ENCODE assay signal across 10 mouse cellular contexts in genomic region chr8:122459218-122459900, GRCm38 (mm10). TPM values are rescaled to one million over a fixed set of nuclear protein-coding genes. Genes with fewer than 3 reads are reported as not detected.
DNase-seq lines count a peak whose midpoint lies in the region; ATAC-seq and TF ChIP-seq lines count a peak whose summit lies in the region.
"Had no signal": no experiment of that assay in that cellular context is flagged by ENCODE, and none has a peak within 500 bp of the region (broad histone marks: within the 10 kb centered on the region; RNA-seq: fewer than 3 reads in every experiment).

No protein-coding gene starts in this region.

- WGBS in hindbrain, postnatal 0 days: 43% methylated on average over 5 of the region's 6 CpGs
- 57% methylated on average over 6 of the region's 6 CpGs for WGBS in hindbrain, embryonic 12.5 days
- 49% methylated on average over 6 of the region's 6 CpGs for WGBS in spleen, adult 2 months
- WGBS in embryonic facial prominence, embryonic 13.5 days: 61% methylated on average over 6 of the region's 6 CpGs

- H3K27me3 ChIP-seq in hindbrain, postnatal 0 days (ENCODE audit: insufficient read depth, low read length): peaks cover 7% of the 10 kb centered on the region
- peaks cover 91% of the 10 kb centered on the region for H3K27me3 ChIP-seq in hindbrain, embryonic 12.5 days
- no peaks in the 10 kb centered on the region for H3K27me3 ChIP-seq in spleen, adult 2 months (ENCODE audit: control insufficient read depth, insufficient read depth, low read length)
- H3K27me3 ChIP-seq in embryonic facial prominence, embryonic 13.5 days: peaks cover 70% of the 10 kb centered on the region

- intact Hi-C loops in gastrocnemius, postnatal 36 days (cut with DNase I): no loop called here

- H3K27ac ChIP-seq in hindbrain, postnatal 0 days: no peak overlapping the region
- no peak overlapping the region for H3K27ac ChIP-seq in hindbrain, embryonic 12.5 days
- H3K27ac ChIP-seq in spleen, adult 2 months (ENCODE audit: insufficient read depth, low read length): no peak overlapping the region
- H3K27ac ChIP-seq in embryonic facial prominence, embryonic 13.5 days: no peak overlapping the region
- H3K27ac ChIP-seq: kidney, embryonic 15.5 days had no signal

- no peak overlapping the region for H3K9ac ChIP-seq in hindbrain, postnatal 0 days (replicated peaks; ENCODE audit: low read length)
- H3K9ac ChIP-seq in hindbrain, embryonic 12.5 days: no peak overlapping the region
- H3K9ac ChIP-seq in embryonic facial prominence, embryonic 13.5 days: no peak overlapping the region

- TF ChIP-seq POLR2A in spleen, adult 2 months (IDR thresholded peaks at IDR 0.05; ENCODE audit: low read depth, low read length): no peak

- no peak overlapping the region for H3K4me3 ChIP-seq in hindbrain, postnatal 0 days (ENCODE audit: low read length)
- H3K4me3 ChIP-seq in hindbrain, embryonic 12.5 days: no peak overlapping the region
- H3K4me3 ChIP-seq in spleen, adult 2 months (ENCODE audit: extremely low read depth, insufficient read depth, insufficient read length): no peak overlapping the region
- no peak overlapping the region for H3K4me3 ChIP-seq in embryonic facial prominence, embryonic 13.5 days

- DNase-seq in hindbrain, postnatal 0 days (ENCODE audit: low spot score): no peak
- peak in 1 of 2 experiments; percentile 43 for DNase-seq in spleen, adult 2 months (ENCODE audit: low read depth in 1 of 2, low spot score in 2 of 2)
- no peak for DNase-seq in spleen, postnatal 36 days (ENCODE audit: low spot score in 2 of 2)
- peak; percentile 92 for DNase-seq in thymus, postnatal 4 days
- no peak for DNase-seq in gastrocnemius, postnatal 36 days
- DNase-seq in adrenal gland, adult 2 months: no peak
- DNase-seq: right cerebral cortex, postnatal 14 days had no signal

- H3K4me1 ChIP-seq in hindbrain, postnatal 0 days (ENCODE audit: insufficient read depth, low read length): no peaks in the 10 kb centered on the region
- peaks cover 15% of the 10 kb centered on the region for H3K4me1 ChIP-seq in hindbrain, embryonic 12.5 days
- peaks cover 23% of the 10 kb centered on the region for H3K4me1 ChIP-seq in spleen, adult 2 months (ENCODE audit: control insufficient read depth, insufficient read depth, insufficient read length)
- H3K4me1 ChIP-seq in embryonic facial prominence, embryonic 13.5 days: peaks cover 27% of the 10 kb centered on the region

- H3K9me3 ChIP-seq in hindbrain, postnatal 0 days (ENCODE audit: low read length): no peaks in the 10 kb centered on the region
- H3K9me3 ChIP-seq in hindbrain, embryonic 12.5 days (replicated peaks): no peaks in the 10 kb centered on the region
- H3K9me3 ChIP-seq in embryonic facial prominence, embryonic 13.5 days: no peaks in the 10 kb centered on the region
- H3K9me3 ChIP-seq: kidney, embryonic 15.5 days had no signal

- no peaks in the 10 kb centered on the region for H3K36me3 ChIP-seq in hindbrain, postnatal 0 days (ENCODE audit: insufficient read depth, low read length)
- H3K36me3 ChIP-seq in hindbrain, embryonic 12.5 days: no peaks in the 10 kb centered on the region
- no peaks in the 10 kb centered on the region for H3K36me3 ChIP-seq in spleen, adult 2 months (ENCODE audit: control insufficient read depth, insufficient read depth, low read length)
- no peaks in the 10 kb centered on the region for H3K36me3 ChIP-seq in embryonic facial prominence, embryonic 13.5 days
- H3K36me3 ChIP-seq: kidney, embryonic 15.5 days had no signal

- ATAC-seq in hindbrain, postnatal 0 days: no peak
- no peak for ATAC-seq in hindbrain, embryonic 12.5 days (ENCODE audit: low FRiP score)
- ATAC-seq in embryonic facial prominence, embryonic 13.5 days (ENCODE audit: insufficient number of reproducible peaks, insufficient read depth, low FRiP score, low TSS enrichment, low read depth): no peak

- TF ChIP-seq CTCF in hindbrain, postnatal 0 days (IDR thresholded peaks at IDR 0.05; ENCODE audit: low read depth): peak; percentile 58
- TF ChIP-seq CTCF in spleen, adult 2 months (IDR thresholded peaks at IDR 0.05; ENCODE audit: extremely low read depth, insufficient read depth, insufficient read length, insufficient replicate concordance): 0 out of 2 replicates have a peak, but pooled peaks have one; percentile 22

- H3K4me2 ChIP-seq in hindbrain, postnatal 0 days (ENCODE audit: low read depth, low read length): no peak overlapping the region
- H3K4me2 ChIP-seq in hindbrain, embryonic 12.5 days (replicated peaks): no peak overlapping the region
- peak overlapping the region; percentile 56; the same call in 1 of the 2 replicates for H3K4me2 ChIP-seq in embryonic facial prominence, embryonic 13.5 days

RNA-seq across cellular contexts. Expression of gene Snai3, which starts 1.2 kb away (rescaled TPM):
- total RNA-seq in hindbrain, postnatal 0 days (2014; rRNA removed): not detected in 2 replicates
- not detected in 2 replicates for polyA plus RNA-seq in hindbrain, postnatal 0 days (2015; fragmentation: Nextera tagmentation; extraction: Ambion mirVana)
- not detected in 2 replicates for polyA plus RNA-seq in hindbrain, embryonic 12.5 days (2016; fragmentation: Nextera tagmentation; extraction: Ambion mirVana)
- polyA plus RNA-seq in spleen, adult 2 months (2012; rRNA removed): 3.9 and 6.0 TPM in 2 replicates
- 1.2 TPM in 2 replicates for polyA plus RNA-seq in embryonic facial prominence, embryonic 13.5 days (2015; fragmentation: Nextera tagmentation; extraction: Ambion mirVana)
- total RNA-seq in gastrocnemius, postnatal 36 days (2021): 10 to 100 TPM in 1 of 2 experiments, 1 to 10 TPM in 1; 6.8 to 13.3 TPM
- total RNA-seq in adrenal gland, adult 2 months (2021): not detected
- 0.15 and 0.19 TPM in 2 replicates for polyA plus RNA-seq in adrenal gland, adult 2 months (2012; rRNA removed)

RNA-seq across cellular contexts. Expression of gene Mvd, which starts 16.1 kb away (rescaled TPM):
- 67.1 and 89.6 TPM in 2 replicates for total RNA-seq in hindbrain, postnatal 0 days (2014; rRNA removed)
- 55.2 and 55.5 TPM in 2 replicates for polyA plus RNA-seq in hindbrain, postnatal 0 days (2015; fragmentation: Nextera tagmentation; extraction: Ambion mirVana)
- polyA plus RNA-seq in hindbrain, embryonic 12.5 days (2016; fragmentation: Nextera tagmentation; extraction: Ambion mirVana): 46.9 and 48.4 TPM in 2 replicates
- 17.0 and 20.5 TPM in 2 replicates for polyA plus RNA-seq in spleen, adult 2 months (2012; rRNA removed)
- 34.8 and 43.3 TPM in 2 replicates for polyA plus RNA-seq in embryonic facial prominence, embryonic 13.5 days (2015; fragmentation: Nextera tagmentation; extraction: Ambion mirVana)
- total RNA-seq in gastrocnemius, postnatal 36 days (2021): 1 to 10 TPM; 3.9 to 4.1 TPM
- total RNA-seq in adrenal gland, adult 2 months (2021): 10 to 100 TPM in 1 of 2 experiments, 1 to 10 TPM in 1; 9.2 to 39.5 TPM
- polyA plus RNA-seq in adrenal gland, adult 2 months (2012; rRNA removed): 39.7 and 73.8 TPM in 2 replicates

RNA-seq across cellular contexts. Expression of gene Rnf166, which starts 16.5 kb away (rescaled TPM):
- 37.4 and 48.8 TPM in 2 replicates for total RNA-seq in hindbrain, postnatal 0 days (2014; rRNA removed)
- 22.6 and 27.0 TPM in 2 replicates for polyA plus RNA-seq in hindbrain, postnatal 0 days (2015; fragmentation: Nextera tagmentation; extraction: Ambion mirVana)
- polyA plus RNA-seq in hindbrain, embryonic 12.5 days (2016; fragmentation: Nextera tagmentation; extraction: Ambion mirVana): 35.3 and 39.2 TPM in 2 replicates
- 79.6 and 115 TPM in 2 replicates for polyA plus RNA-seq in spleen, adult 2 months (2012; rRNA removed)
- polyA plus RNA-seq in embryonic facial prominence, embryonic 13.5 days (2015; fragmentation: Nextera tagmentation; extraction: Ambion mirVana): 51.1 and 51.3 TPM in 2 replicates
- 10 to 100 TPM; 29.2 to 30.6 TPM for total RNA-seq in gastrocnemius, postnatal 36 days (2021)
- 10 to 100 TPM; 42.8 to 83.8 TPM for total RNA-seq in adrenal gland, adult 2 months (2021)
- 132 and 157 TPM in 2 replicates for polyA plus RNA-seq in adrenal gland, adult 2 months (2012; rRNA removed)

RNA-seq across cellular contexts. Expression of gene Ctu2, which starts 16.6 kb away (rescaled TPM):
- 39.9 and 49.8 TPM in 2 replicates for total RNA-seq in hindbrain, postnatal 0 days (2014; rRNA removed)
- 85.4 and 93.6 TPM in 2 replicates for polyA plus RNA-seq in hindbrain, postnatal 0 days (2015; fragmentation: Nextera tagmentation; extraction: Ambion mirVana)
- polyA plus RNA-seq in hindbrain, embryonic 12.5 days (2016; fragmentation: Nextera tagmentation; extraction: Ambion mirVana): 66.7 and 68.1 TPM in 2 replicates
- 40.8 and 50.3 TPM in 2 replicates for polyA plus RNA-seq in spleen, adult 2 months (2012; rRNA removed)
- polyA plus RNA-seq in embryonic facial prominence, embryonic 13.5 days (2015; fragmentation: Nextera tagmentation; extraction: Ambion mirVana): 54.9 and 69.0 TPM in 2 replicates
- 1 to 10 TPM; 5.0 to 5.7 TPM for total RNA-seq in gastrocnemius, postnatal 36 days (2021)
- 10 to 100 TPM; 15.5 to 18.1 TPM for total RNA-seq in adrenal gland, adult 2 months (2021)
- 40.6 and 46.7 TPM in 2 replicates for polyA plus RNA-seq in adrenal gland, adult 2 months (2012; rRNA removed)

RNA-seq across cellular contexts. Expression of gene Cyba, which starts 26.6 kb away (rescaled TPM):
- 19.6 and 30.6 TPM in 2 replicates for total RNA-seq in hindbrain, postnatal 0 days (2014; rRNA removed)
- 44.0 and 46.2 TPM in 2 replicates for polyA plus RNA-seq in hindbrain, postnatal 0 days (2015; fragmentation: Nextera tagmentation; extraction: Ambion mirVana)
- 60.4 and 62.1 TPM in 2 replicates for polyA plus RNA-seq in hindbrain, embryonic 12.5 days (2016; fragmentation: Nextera tagmentation; extraction: Ambion mirVana)
- 751 and 823 TPM in 2 replicates for polyA plus RNA-seq in spleen, adult 2 months (2012; rRNA removed)
- 118 and 120 TPM in 2 replicates for polyA plus RNA-seq in embryonic facial prominence, embryonic 13.5 days (2015; fragmentation: Nextera tagmentation; extraction: Ambion mirVana)
- total RNA-seq in gastrocnemius, postnatal 36 days (2021): 1 to 10 TPM; 7.5 to 7.7 TPM
- 10 to 100 TPM; 26.3 to 43.7 TPM for total RNA-seq in adrenal gland, adult 2 months (2021)
- 108 and 116 TPM in 2 replicates for polyA plus RNA-seq in adrenal gland, adult 2 months (2012; rRNA removed)
